Mouse (Mus musculus): Measurements from ENCODE around the gene Gm10128.
"Not testable (repeated sequence)": the region's sequence is repeated elsewhere in the genome, so short reads cannot be mapped to it uniquely, and the experiment has no call there.

DNA sequence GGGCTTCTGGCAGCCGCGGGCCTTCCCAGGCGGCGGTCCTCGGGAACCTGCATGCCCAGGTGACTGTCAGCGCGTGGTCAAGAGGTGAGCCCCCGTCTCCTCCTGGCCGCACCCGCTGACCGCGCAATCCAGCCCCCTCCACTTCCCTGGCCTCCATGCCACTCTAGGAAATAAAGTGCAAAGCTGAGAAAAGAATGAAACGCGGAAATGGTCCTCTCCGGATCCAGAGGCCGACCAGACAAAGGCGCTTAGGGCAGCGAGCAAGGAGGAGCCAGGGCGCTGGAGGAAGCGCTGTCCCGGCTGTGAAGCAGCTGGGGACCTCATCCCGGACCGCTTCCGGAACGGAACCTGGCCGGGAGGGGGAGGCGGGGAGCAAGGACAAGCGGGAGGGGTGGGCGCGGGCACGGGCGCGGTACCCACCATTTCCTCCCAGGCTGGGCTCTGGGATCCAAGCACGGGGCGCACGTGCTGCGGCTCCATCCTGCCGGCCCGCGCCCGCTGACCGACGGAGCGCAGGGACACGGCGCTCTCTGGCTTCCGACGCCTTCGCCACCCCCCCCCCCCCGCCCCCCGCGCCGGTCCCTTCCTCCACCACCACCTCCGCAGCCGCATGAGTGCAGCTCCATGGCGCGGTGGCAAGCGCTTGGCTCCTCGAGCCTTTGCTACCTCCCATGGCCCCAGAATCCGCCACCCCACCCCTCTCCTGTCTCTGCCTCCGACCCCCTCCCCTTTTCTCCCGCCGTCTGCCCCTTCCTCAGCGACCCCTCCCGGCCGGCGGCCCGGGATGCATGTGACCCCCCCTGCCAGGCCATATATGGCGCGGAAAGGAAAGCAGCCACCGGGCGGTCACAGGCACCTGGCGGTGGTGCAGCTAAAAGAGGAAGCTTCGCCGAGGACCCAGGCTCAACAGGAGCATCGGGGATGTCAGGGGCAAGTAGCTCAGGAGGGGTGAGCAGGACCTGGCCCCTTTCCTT, 14.6 kb upstream of the Gm10128 start:
- TF ChIP-seq POLR2A (IDR thresholded peaks at IDR 0.05; ENCODE audit: low read depth, low read length); CTCF (conservative IDR thresholded peaks at IDR 0.05; ENCODE audit: insufficient read depth, insufficient read length, low read depth, low read length): not testable (repeated sequence)

All from kidney, adult 2 months (tissue).